Mouse (Mus musculus) CH12.LX (cell line): ENCODE measurements around the gene Evi5. TPM values are rescaled to one million over a fixed set of nuclear protein-coding genes. Genes with fewer than 3 reads are reported as not detected.

ENCODE experiments used
- DNase-seq: peaks from one replicate; pipeline ENCODE4 v3.0.0-alpha.2; 2013; ENCODE audit errors: extremely low read depth
- H3K27ac ChIP-seq: 2 replicates; pipeline ENCODE4 v1.5.1; 2012; ENCODE audit warnings: low read depth, mild to moderate bottlenecking, control low read depth, moderate library complexity; ENCODE audit not compliant: insufficient read depth
- H3K27me3 ChIP-seq: replicated peaks from 2 replicates; pipeline ENCODE3; 2012; ENCODE audit warnings: inconsistent platforms
- H3K36me3 ChIP-seq, 2 experiments: replicated peaks in 1 of 2; 2 replicates each; pipeline versions ENCODE3 to v1.6.1; 2012; ENCODE audit warnings: inconsistent platforms in 1 of 2, low read length in 1 of 2, mild to moderate bottlenecking in 1 of 2, mixed read lengths in 1 of 2, moderate library complexity in 1 of 2; ENCODE audit not compliant: control insufficient read depth in 1 of 2, insufficient read depth in 1 of 2
- H3K4me1 ChIP-seq, 2 experiments: 2 replicates each; pipeline ENCODE4 v1.6.1; 2012; ENCODE audit warnings: inconsistent platforms in 1 of 2, moderate library complexity in 1 of 2; ENCODE audit not compliant: insufficient read depth in 2 of 2, control insufficient read depth in 1 of 2
- H3K4me2 ChIP-seq: 2 replicates; pipeline ENCODE4 v1.6.1; 2012; ENCODE audit warnings: low read depth, mild to moderate bottlenecking, control low read depth; ENCODE audit not compliant: poor library complexity, insufficient read depth, severe bottlenecking
- H3K4me3 ChIP-seq, 3 experiments: fragments of 150-350 bp in 1 of 3; sonication (generic) in 1 of 3; replicated peaks in 1 of 3; 2 replicates each; pipeline versions ENCODE3 to v1.5.1; 2011 to 2012; ENCODE audit warnings: low read depth in 2 of 3, low read length in 2 of 3, mild to moderate bottlenecking in 2 of 3, moderate library complexity in 2 of 3, control low read depth in 1 of 3, improper control_type of control experiment in 1 of 3, inconsistent platforms in 1 of 3, mixed read lengths in 1 of 3; ENCODE audit not compliant: poor library complexity in 1 of 3
- H3K79me2 ChIP-seq: replicated peaks from 2 replicates; pipeline ENCODE4 v1.6.1; 2012; ENCODE audit warnings: mild to moderate bottlenecking, moderate library complexity; ENCODE audit not compliant: control insufficient read depth, poor library complexity, insufficient read depth, severe bottlenecking; ENCODE audit errors: extremely low read depth
- H3K9ac ChIP-seq: 2 replicates; pipeline ENCODE4 v1.6.1; 2012; ENCODE audit warnings: low read depth, mild to moderate bottlenecking, control low read depth, moderate library complexity; ENCODE audit not compliant: insufficient read depth
- H3K9me3 ChIP-seq: replicated peaks from 2 replicates; pipeline ENCODE3; 2012; ENCODE audit warnings: low read length, inconsistent platforms, mixed read lengths
- JUN ChIP-seq: IDR thresholded peaks from 2 replicates; pipeline ENCODE4 v1.6.1; 2011; ENCODE audit warnings: low read depth, mild to moderate bottlenecking, low read length, improper control_type of control experiment, moderate library complexity; ENCODE audit not compliant: insufficient read depth
- KAT2A ChIP-seq: IDR thresholded peaks from 2 replicates; pipeline ENCODE4 v1.6.1; 2012; ENCODE audit warnings: low read length, improper control_type of control experiment, inconsistent platforms; ENCODE audit not compliant: insufficient replicate concordance
- MAZ ChIP-seq: IDR thresholded peaks from 2 replicates; pipeline ENCODE4 v1.6.1; 2012; ENCODE audit warnings: low read depth, mild to moderate bottlenecking, inconsistent platforms, low read length, improper control_type of control experiment, moderate library complexity
- MEF2A ChIP-seq: IDR thresholded peaks from 2 replicates; pipeline ENCODE4 v1.6.1; 2014; ENCODE audit warnings: low read depth, mild to moderate bottlenecking, inconsistent platforms, low read length, improper control_type of control experiment, borderline replicate concordance
- MXI1 ChIP-seq: IDR thresholded peaks from 2 replicates; pipeline ENCODE4 v1.6.1; 2011; ENCODE audit warnings: mild to moderate bottlenecking, low read depth, low read length, improper control_type of control experiment
- NELFE ChIP-seq: IDR thresholded peaks from 2 replicates; pipeline ENCODE4 v1.6.1; 2011; ENCODE audit warnings: low read depth, low read length, improper control_type of control experiment
- NRF1 ChIP-seq: IDR thresholded peaks from 2 replicates; pipeline ENCODE4 v1.6.1; 2014; ENCODE audit warnings: low read depth, mild to moderate bottlenecking, inconsistent platforms, low read length, improper control_type of control experiment, moderate library complexity
- SIN3A ChIP-seq: IDR thresholded peaks from 2 replicates; pipeline ENCODE4 v1.6.1; 2012; ENCODE audit warnings: low read length, improper control_type of control experiment, inconsistent platforms
- ZKSCAN1 ChIP-seq: IDR thresholded peaks from 2 replicates; pipeline ENCODE4 v1.6.1; 2012; ENCODE audit warnings: low read depth, inconsistent platforms, low read length, improper control_type of control experiment, borderline replicate concordance
- dilution Hi-C: fragments of 300-500 bp; cut with MboI; formaldehyde crosslinking; loops from 2 replicates; pipeline ENCODE4 v1.14.3; 2020; ENCODE audit warnings: low sequenced_read_pairs; ENCODE audit not compliant: extremely low pct_unique_long_range_greater_than_20kb, extremely low pct_ligation_motif_present
- in situ Hi-C: fragments of 300-500 bp; cut with MboI; formaldehyde crosslinking; loops from 3 replicates; pipeline ENCODE4 v1.14.3; 2019; ENCODE audit warnings: low sequenced_read_pairs, low pct_ligation_motif_present, low pct_unique_long_range_greater_than_20kb, mixed read lengths
- polyA plus RNA-seq: library from polyadenylated mRNA; unstranded; fragments of >175 nt; gene quantifications from 2 replicates; pipeline ENCODE4 v1.2.1, GENCODE M21; 2012; ENCODE audit warnings: low read depth; ENCODE audit not compliant: insufficient read length
- total RNA-seq, 2 experiments: library from RNA; depleted of rRNA; stranded (reverse); fragments of 300-350 nt in 1 of 2; fragments of >200 nt in 1 of 2; gene quantifications; 2 replicates each; pipeline ENCODE4 v1.2.3; 2012 to 2014

The Evi5 gene
- total and polyA plus RNA-seq, 3 experiments: 3.2 to 6.3 (median 3.8) TPM

DNA sequence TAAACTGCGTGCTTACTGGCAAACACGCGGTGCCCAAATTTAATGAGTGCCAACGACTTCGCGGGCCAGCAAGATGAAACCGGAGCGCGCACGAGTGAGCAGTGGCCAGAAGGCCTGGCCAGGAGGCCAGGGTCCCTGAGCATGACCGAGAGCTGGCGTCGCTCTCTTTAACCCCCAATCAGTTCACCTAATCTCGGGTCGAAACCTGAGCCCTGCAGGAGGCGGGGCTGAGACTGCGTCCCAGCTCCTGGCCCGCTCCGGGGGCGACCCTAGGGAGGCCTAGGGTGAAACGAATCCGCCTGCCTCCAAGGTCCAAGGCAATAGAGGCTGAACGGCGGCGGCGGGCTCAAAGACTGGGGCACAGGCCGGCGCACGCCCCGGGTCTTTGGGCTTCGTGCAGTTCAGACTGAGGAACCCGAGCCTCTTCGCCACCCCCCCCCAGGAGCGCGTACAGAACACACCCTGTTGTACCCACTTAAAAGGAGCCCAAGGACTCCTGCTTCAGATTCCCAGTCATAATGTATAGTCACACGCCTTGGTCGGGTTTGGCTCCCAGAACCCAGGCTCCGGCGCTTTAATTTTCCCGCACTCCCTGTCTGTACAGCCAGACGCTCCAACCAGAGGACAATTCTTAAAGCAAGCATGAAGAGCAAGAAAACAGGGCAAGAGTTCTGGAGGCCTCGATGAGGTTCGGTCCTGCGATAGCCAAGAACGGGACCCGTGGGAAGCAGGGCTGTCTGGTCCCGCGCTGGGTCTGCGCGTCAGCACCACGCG, 150.1 kb downstream of the Evi5 start:
- no peak for TF ChIP-seq ZKSCAN1
- no peak for TF ChIP-seq MXI1
- TF ChIP-seq JUN: no peak
- no peak for TF ChIP-seq SIN3A
- H3K9me3 ChIP-seq: peaks cover 42% of the 10 kb centered on the region
- in situ Hi-C loops: no loop called here
- H3K27me3 ChIP-seq: no peaks in the 10 kb centered on the region
- H3K4me2 ChIP-seq: no peak overlapping the region
- peak overlapping the region; percentile 52 for H3K27ac ChIP-seq
- dilution Hi-C loops: no loop called here
- peaks cover 7 to 31% of the 10 kb centered on the region in 2 experiments for H3K36me3 ChIP-seq
- DNase-seq: no peak
- peak overlapping the region in 2 of 3 experiments; percentile 44 to 58 for H3K4me3 ChIP-seq
- H3K4me1 ChIP-seq: peaks cover 4 to 32% of the 10 kb centered on the region in 2 experiments; a peak in 3 of 4 replicates
- no peaks in the 10 kb centered on the region for H3K79me2 ChIP-seq
- no peak overlapping the region for H3K9ac ChIP-seq

DNA sequence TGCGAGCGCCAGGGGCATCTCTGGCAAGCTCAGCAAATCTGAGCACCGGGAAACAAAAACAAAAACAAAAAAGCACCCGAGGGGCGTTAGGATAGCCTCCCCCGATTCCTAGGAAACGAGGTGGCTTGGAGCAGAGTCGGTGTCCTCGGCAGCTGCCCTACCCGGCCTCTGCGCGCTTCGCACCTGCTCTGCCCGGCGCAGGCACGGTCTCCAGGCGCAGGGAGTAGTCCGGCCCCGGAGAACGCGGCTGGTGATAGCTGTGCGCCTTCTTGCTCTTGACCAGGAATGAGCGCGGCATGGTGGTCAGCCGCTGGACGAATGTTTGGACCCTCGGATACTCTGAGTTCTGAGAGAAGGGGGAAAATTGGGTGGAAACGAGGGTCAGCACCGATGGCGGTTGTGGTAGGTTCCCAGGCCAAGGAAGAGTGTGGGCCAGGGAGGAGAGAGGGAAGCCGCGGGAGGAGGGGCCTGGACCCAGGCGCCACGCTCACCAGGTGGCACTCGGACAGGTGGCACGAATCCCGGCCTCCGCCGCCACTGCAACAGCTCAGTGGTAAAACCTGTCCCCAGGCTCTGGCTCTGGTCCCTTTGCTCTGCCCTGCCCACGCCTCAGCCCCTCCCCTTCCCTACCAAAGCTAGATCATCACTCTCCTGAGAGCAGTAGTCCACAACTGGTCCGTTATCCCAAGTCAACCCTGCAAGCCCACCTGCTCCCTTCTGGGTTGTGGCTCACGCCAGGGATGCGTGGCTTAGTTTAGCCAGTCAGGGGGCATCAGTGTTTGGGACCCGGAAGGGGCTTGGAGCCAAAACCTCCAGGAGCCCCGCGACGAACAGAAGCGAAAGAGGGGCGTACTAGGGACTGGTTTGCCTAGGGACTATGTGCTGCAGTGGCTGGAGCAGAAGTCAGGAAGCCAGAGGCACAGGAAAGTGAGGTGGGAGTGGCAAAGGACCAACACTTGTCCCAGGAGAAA, 151.1 kb downstream of the Evi5 start:
- no peaks in the 10 kb centered on the region for H3K27me3 ChIP-seq
- H3K4me3 ChIP-seq: no peak overlapping the region
- TF ChIP-seq KAT2A (no peak), MEF2A (no peak), NRF1 (no peak), JUN (no peak), NELFE (no peak), MAZ (no peak)
- no peaks in the 10 kb centered on the region for H3K79me2 ChIP-seq
- dilution Hi-C loops: no loop called here
- no peak overlapping the region for H3K9ac ChIP-seq
- peaks cover 7 to 33% of the 10 kb centered on the region in 2 experiments for H3K36me3 ChIP-seq
- no peak for DNase-seq
- H3K9me3 ChIP-seq: peaks cover 42% of the 10 kb centered on the region
- H3K4me2 ChIP-seq: no peak overlapping the region
- in situ Hi-C loops: no loop called here
- peaks cover 4 to 36% of the 10 kb centered on the region in 2 experiments; a peak in 3 of 4 replicates for H3K4me1 ChIP-seq
- no peak overlapping the region for H3K27ac ChIP-seq
